Mouse (Mus musculus) common myeloid progenitor, adult 5-6 weeks (primary cell): ENCODE measurements around the gene Casp14. TPM values are rescaled to one million over a fixed set of nuclear protein-coding genes. Genes with fewer than 3 reads are reported as not detected.

Experiments
- ATAC-seq: replicated peaks from 2 replicates; pipeline ENCODE4 v1.8.0; 2016; ENCODE audit warnings: low read depth, mild to moderate bottlenecking, moderate TSS enrichment, inconsistent platforms; ENCODE audit not compliant: poor library complexity, severe bottlenecking
- total RNA-seq: library from RNA; stranded (forward); fragments of 200-1000, 187-1606 nt; gene quantifications from 2 replicates; pipeline ENCODE4 v1.2.3, GENCODE M21; 2017

Casp14 gene
- total RNA-seq, result not detected in 2 replicates

- ATAC-seq, result no peak
Observed at GRCm38 (mm10) chr10:78718056-78718455, at the start of gene Casp14. Casp14 (minus strand) TSS chr10:78718294.

- no peak for ATAC-seq
Observed at GRCm38 (mm10) chr10:78765570-78765969, 47.5 kb upstream of the Casp14 start.

GRCm38 (mm10) chr10:78756021-78756420 is 37.9 kb upstream of the Casp14 start:
- peak; percentile 61; the same call in 1 of the 2 replicates for ATAC-seq

- ATAC-seq, result peak; percentile 55
Observed at GRCm38 (mm10) chr10:78752452-78753191, 34.5 kb upstream of the Casp14 start, which contains the start of gene Ccdc105. Ccdc105 (minus strand) TSS chr10:78753065.

- no peak for ATAC-seq
Observed at GRCm38 (mm10) chr10:78748946-78749345, 30.9 kb upstream of the Casp14 start.

GRCm38 (mm10) chr10:78748161-78748560 is 30.1 kb upstream of the Casp14 start:
- ATAC-seq, result no peak

- no peak for ATAC-seq
Observed at GRCm38 (mm10) chr10:78747035-78747721, 29.1 kb upstream of the Casp14 start.

- ATAC-seq, result peak; percentile 36
Observed at GRCm38 (mm10) chr10:78745453-78746232, 27.5 kb upstream of the Casp14 start.

GRCm38 (mm10) chr10:78743721-78744120 is 25.6 kb upstream of the Casp14 start:
- ATAC-seq, result no peak

- no peak for ATAC-seq
Observed at GRCm38 (mm10) chr10:78739821-78740220, 21.7 kb upstream of the Casp14 start.

GRCm38 (mm10) chr10:78727876-78728275 is 9.8 kb upstream of the Casp14 start:
- ATAC-seq, result no peak

- no peak for ATAC-seq
Observed at GRCm38 (mm10) chr10:78727035-78727434, 8.9 kb upstream of the Casp14 start.

GRCm38 (mm10) chr10:78723416-78723815 is 5.3 kb upstream of the Casp14 start:
- ATAC-seq, result no peak

GRCm38 (mm10) chr10:78722654-78723053 is 4.6 kb upstream of the Casp14 start:
- ATAC-seq, result no peak

GRCm38 (mm10) chr10:78722036-78722435 is 3.9 kb upstream of the Casp14 start:
- ATAC-seq, result no peak

GRCm38 (mm10) chr10:78716231-78716630 is 1.9 kb downstream of the Casp14 start:
- ATAC-seq, result no peak

- ATAC-seq, result no peak
Observed at GRCm38 (mm10) chr10:78715156-78715555, 2.9 kb downstream of the Casp14 start.

GRCm38 (mm10) chr10:78714129-78714528 is 4.0 kb downstream of the Casp14 start:
- ATAC-seq, result peak; percentile 56

GRCm38 (mm10) chr10:78710706-78711105 is 7.4 kb downstream of the Casp14 start:
- ATAC-seq, result no peak

- ATAC-seq, result no peak
Observed at GRCm38 (mm10) chr10:78700881-78701280, 17.2 kb downstream of the Casp14 start.

- ATAC-seq, result no peak
Observed at GRCm38 (mm10) chr10:78689973-78690372, 28.1 kb downstream of the Casp14 start.
